Mouse (Mus musculus) heart, embryonic 10.5 days (tissue): Measurements from ENCODE around the gene Ppp1r17. TPM values are rescaled to one million over a fixed set of nuclear protein-coding genes. Genes with fewer than 3 reads are reported as not detected.
A peak's percentile ranks its signal among the peaks of the same experiment; 100 is the strongest.

Experiments
- DNase-seq: peaks from one replicate; pipeline ENCODE4 v3.0.0-alpha.2; 2017; ENCODE audit warnings: low spot score
- H3K27ac ChIP-seq: fragments of 300-500 bp; sonication (generic); 2 replicates; pipeline ENCODE4 v1.5.1; 2016; ENCODE audit warnings: mild to moderate bottlenecking
- H3K27me3 ChIP-seq: fragments of 300-500 bp; sonication (generic); 2 replicates; pipeline ENCODE4 v1.6.1; 2016; ENCODE audit warnings: mild to moderate bottlenecking; ENCODE audit not compliant: poor library complexity, insufficient read depth, severe bottlenecking
- H3K36me3 ChIP-seq: fragments of 300-500 bp; sonication (generic); 2 replicates; pipeline ENCODE4 v1.6.1; 2016; ENCODE audit warnings: mild to moderate bottlenecking, moderate library complexity
- H3K4me1 ChIP-seq: fragments of 300-500 bp; sonication (generic); 2 replicates; pipeline ENCODE4 v1.6.1; 2016; ENCODE audit warnings: mild to moderate bottlenecking
- H3K4me3 ChIP-seq: fragments of 300-500 bp; sonication (generic); 2 replicates; pipeline ENCODE4 v1.5.1; 2016; ENCODE audit warnings: mild to moderate bottlenecking, moderate library complexity
- H3K9me3 ChIP-seq: fragments of 300-500 bp; sonication (generic); 2 replicates; pipeline ENCODE4 v1.6.1; 2016; ENCODE audit warnings: mild to moderate bottlenecking, moderate library complexity
- WGBS: fragments of 180-500 bp; shearing (Covaris S2); methylation state at CpG from one replicate; pipeline ENCODE4 v1.1.7; 2016; 5-methylcytosine and 5-hydroxymethylcytosine counted together
- polyA plus RNA-seq: library from polyadenylated mRNA; unstranded; fragments of >200 nt; fragmentation: Nextera tagmentation; extraction: Ambion mirVana; gene quantifications from 2 replicates; pipeline ENCODE4 v1.2.1, GENCODE M21; 2016

The Ppp1r17 gene
- polyA plus RNA-seq, 1 experiment from 2014 or later: 17.6 TPM

DNA sequence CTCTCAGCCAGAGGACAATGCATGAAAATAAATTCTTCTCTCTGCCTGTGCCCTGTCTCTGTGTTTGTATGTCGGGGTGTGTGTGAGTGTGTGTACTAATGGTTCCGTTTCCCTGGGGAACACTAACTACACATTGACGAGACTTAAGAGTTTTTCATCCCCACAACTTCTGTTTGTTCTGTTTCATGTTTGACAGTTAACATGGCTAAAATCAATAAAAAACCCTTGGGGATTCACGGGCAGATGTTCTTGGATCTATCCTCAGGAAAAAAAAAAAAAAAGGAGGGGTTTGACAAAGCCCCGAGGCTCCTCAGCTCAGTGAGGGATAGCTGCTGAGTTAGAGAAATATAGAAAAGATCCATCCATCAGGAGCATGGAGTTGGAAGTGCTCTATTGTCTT, 27.0 kb downstream of the Ppp1r17 start:
- Histone ChIP-seq H3K4me3 (no peak overlapping the region), H3K36me3 (no peaks in the 10 kb centered on the region), H3K27ac (no peak overlapping the region), H3K4me1 (no peaks in the 10 kb centered on the region), H3K9me3 (no peaks in the 10 kb centered on the region), H3K27me3 (no peaks in the 10 kb centered on the region)
- WGBS: 68% methylated on average over 5 of the region's 5 CpGs
- DNase-seq: no peak

- Histone ChIP-seq H3K27ac (no peak overlapping the region), H3K9me3 (no peaks in the 10 kb centered on the region), H3K27me3 (no peaks in the 10 kb centered on the region), H3K4me3 (no peak overlapping the region), H3K4me1 (no peaks in the 10 kb centered on the region), H3K36me3 (no peaks in the 10 kb centered on the region)
- no peak for DNase-seq
- WGBS: 85% methylated on average over 1 of the region's 1 CpGs
Observed at GRCm38 (mm10) chr6:56044716-56045115, 27.4 kb downstream of the Ppp1r17 start.

GRCm38 (mm10) chr6:56048580-56048979, 31.3 kb downstream of the Ppp1r17 start:
- H3K4me3 ChIP-seq: no peak overlapping the region
- peaks cover 8% of the 10 kb centered on the region; the same call in 1 of the 2 replicates for H3K4me1 ChIP-seq
- 84% methylated on average over 3 of the region's 3 CpGs for WGBS
- H3K36me3 ChIP-seq: no peaks in the 10 kb centered on the region
- no peaks in the 10 kb centered on the region for H3K9me3 ChIP-seq
- no peaks in the 10 kb centered on the region for H3K27me3 ChIP-seq
- H3K27ac ChIP-seq: no peak overlapping the region
- DNase-seq: peak; percentile 36

DNA sequence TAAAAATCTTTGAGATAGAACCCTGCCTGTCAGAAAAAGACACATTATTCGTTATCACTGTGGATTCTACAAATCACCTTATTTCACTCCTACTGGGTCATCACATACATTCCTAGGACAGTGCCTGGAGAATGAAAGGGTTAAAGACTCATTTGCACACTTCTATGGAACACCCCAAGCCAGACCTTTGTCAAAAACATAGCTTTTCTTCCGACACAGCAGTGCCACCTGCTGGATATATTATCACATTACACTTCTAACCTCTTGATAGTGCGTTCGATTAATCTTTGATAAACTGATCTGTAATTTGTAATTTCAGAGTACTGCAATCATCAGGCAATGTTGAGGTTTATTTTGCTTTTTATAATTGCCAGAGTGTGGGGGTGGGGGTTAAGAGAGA, 31.8 kb downstream of the Ppp1r17 start:
- no peaks in the 10 kb centered on the region for H3K9me3 ChIP-seq
- WGBS: 31% methylated on average over 4 of the region's 4 CpGs

GRCm38 (mm10) chr6:56063736-56064135, 46.4 kb downstream of the Ppp1r17 start:
- no peak overlapping the region for H3K27ac ChIP-seq
- H3K9me3 ChIP-seq: no peaks in the 10 kb centered on the region
- no peak for DNase-seq
- H3K36me3 ChIP-seq: no peaks in the 10 kb centered on the region
- no peak overlapping the region for H3K4me3 ChIP-seq
- H3K27me3 ChIP-seq: no peaks in the 10 kb centered on the region
- no peaks in the 10 kb centered on the region for H3K4me1 ChIP-seq

More for the DNA sequence above, 31.8 kb downstream of the Ppp1r17 start:
- H3K36me3 ChIP-seq: no peaks in the 10 kb centered on the region
- H3K4me1 ChIP-seq: peaks cover 8% of the 10 kb centered on the region; the same call in 1 of the 2 replicates
- H3K27ac ChIP-seq: no peak overlapping the region
- no peaks in the 10 kb centered on the region for H3K27me3 ChIP-seq
- H3K4me3 ChIP-seq: no peak overlapping the region
- DNase-seq: peak; percentile 27

- Histone ChIP-seq H3K27me3 (no peaks in the 10 kb centered on the region), H3K27ac (no peak overlapping the region), H3K4me1 (no peaks in the 10 kb centered on the region), H3K36me3 (no peaks in the 10 kb centered on the region), H3K9me3 (no peaks in the 10 kb centered on the region), H3K4me3 (no peak overlapping the region)
- WGBS: 39% methylated on average over 5 of the region's 5 CpGs
- no peak for DNase-seq
Observed at GRCm38 (mm10) chr6:56066632-56067282, 49.5 kb downstream of the Ppp1r17 start.

- Histone ChIP-seq H3K27me3 (no peaks in the 10 kb centered on the region), H3K4me3 (no peak overlapping the region), H3K27ac (no peak overlapping the region)
Observed at GRCm38 (mm10) chr6:56068516-56068915, 51.2 kb downstream of the Ppp1r17 start.

DNA sequence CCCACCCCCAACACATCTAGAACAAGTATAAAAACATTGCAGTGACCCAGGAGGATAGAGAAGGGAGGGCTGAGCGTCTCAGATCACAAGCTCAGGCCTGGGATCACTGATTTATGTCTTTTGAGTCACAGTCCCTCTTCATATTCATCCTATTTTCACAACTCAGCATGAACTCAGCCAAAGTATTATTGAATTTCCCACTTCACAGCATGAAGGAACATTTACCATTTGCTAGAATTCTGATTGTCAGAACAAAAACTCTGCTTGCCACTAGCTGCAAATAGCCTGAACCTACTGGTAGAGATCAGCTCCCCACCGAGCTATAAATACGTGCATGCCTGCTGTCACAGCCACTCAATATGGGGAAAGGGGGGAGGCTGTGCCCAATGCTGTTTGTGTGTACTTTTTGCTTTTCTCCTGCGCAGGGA, 59.1 kb downstream of the Ppp1r17 start:
- Histone ChIP-seq H3K27me3 (no peaks in the 10 kb centered on the region), H3K4me3 (no peak overlapping the region), H3K27ac (0 out of 2 replicates have a peak overlapping the region, but pooled peaks have one; percentile 42), H3K4me1 (no peaks in the 10 kb centered on the region), H3K36me3 (no peaks in the 10 kb centered on the region), H3K9me3 (no peaks in the 10 kb centered on the region)
- 29% methylated on average over 4 of the region's 4 CpGs for WGBS
- no peak for DNase-seq

More at GRCm38 (mm10) chr6:56068516-56068915, 51.2 kb downstream of the Ppp1r17 start:
- no peak for DNase-seq
- Histone ChIP-seq H3K36me3 (no peaks in the 10 kb centered on the region), H3K9me3 (no peaks in the 10 kb centered on the region), H3K4me1 (no peaks in the 10 kb centered on the region)

Other genes with a start within 250 kb of the Ppp1r17 start
- gene Itprid1, start 180.6 kb upstream of the Ppp1r17 start, polyA plus RNA-seq: not detected in 2 replicates